Mouse (Mus musculus) stomach, embryonic 15.5 days (tissue): ENCODE results near the gene Gpr45. TPM values are rescaled to one million over a fixed set of nuclear protein-coding genes. Genes with fewer than 3 reads are reported as not detected.

ENCODE experiments used
- microRNA-seq: library from miRNA; unstranded; fragments of <30 nt; microRNA quantifications from one replicate; pipeline ENCODE4, GENCODE M21; 2016
- polyA plus RNA-seq: library from polyadenylated mRNA; unstranded; fragments of >200 nt; fragmentation: Nextera tagmentation; extraction: Ambion mirVana; gene quantifications from 2 replicates; pipeline ENCODE4 v1.2.1, GENCODE M21; 2015

Gpr45 gene
- polyA plus RNA-seq, 1 experiment from 2014 or later: 5.0 TPM

Small RNA genes within 50 kb of the gene (microRNA-seq; reads per million reads assigned to microRNA genes)
- gene Gm24001: not detected

Other genes with a start within 250 kb of the Gpr45 start
- gene Mrps9, start 101.6 kb upstream of the Gpr45 start, polyA plus RNA-seq: 48.8 and 50.0 TPM in 2 replicates
- 8.0 and 9.8 TPM in 2 replicates for gene Tgfbrap1, start 145.8 kb downstream of the Gpr45 start, polyA plus RNA-seq
- 27.2 TPM in 2 replicates for gene AI597479, start 145.8 kb downstream of the Gpr45 start, polyA plus RNA-seq
- gene Fhl2, start 244.1 kb downstream of the Gpr45 start, polyA plus RNA-seq: 72.1 and 74.4 TPM in 2 replicates